Mouse (Mus musculus): ENCODE data around the gene Disc1.

GRCm38 (mm10) chr8:125284875-125285274, 230.9 kb downstream of the Disc1 start:
- TF ChIP-seq POLR2A (IDR thresholded peaks at IDR 0.05; ENCODE audit: borderline replicate concordance, insufficient read depth, low read length) (no peak), CTCF (IDR thresholded peaks at IDR 0.05; ENCODE audit: borderline replicate concordance, insufficient read depth, low read depth, low read length) (no peak)
